ENCODE assay signal across 18 mouse cellular contexts in genomic region chr10:3914104-3914503, GRCm38 (mm10).
"Had no signal": no experiment of that assay in that cellular context is flagged by ENCODE, and none has a peak within 500 bp of the region (broad histone marks: within the 10 kb centered on the region; RNA-seq: fewer than 3 reads in every experiment).

No protein-coding gene starts in this region.

- H3K27me3 ChIP-seq: midbrain, embryonic 13.5 days had no signal

- H3K36me3 ChIP-seq: midbrain, embryonic 13.5 days had no signal

- H3K4me3 ChIP-seq: layer of hippocampus, adult 2 months; midbrain, embryonic 13.5 days had no signal

- H3K27ac ChIP-seq: kidney, postnatal 0 days; layer of hippocampus, adult 2 months; liver, embryonic 14.5 days; macrophage; midbrain, embryonic 13.5 days; stomach, postnatal 0 days had no signal

- ATAC-seq: lung, postnatal 0 days; midbrain, embryonic 13.5 days; midbrain, embryonic 16.5 days had no signal

- H3K9me3 ChIP-seq: midbrain, embryonic 13.5 days had no signal

- H3K9ac ChIP-seq: liver, embryonic 14.5 days; lung, embryonic 14.5 days; midbrain, embryonic 13.5 days had no signal

- H3K4me1 ChIP-seq: midbrain, embryonic 13.5 days had no signal

- DNase-seq: kidney, adult 8-10 months; kidney, postnatal 25 days; layer of hippocampus, adult 9-11 months; lung, embryonic 14.5 days; right cerebral cortex, adult 18-20 months; right cerebral cortex, postnatal 14 days; right cerebral cortex, postnatal 4 days; thymus, adult 2 months; thymus, postnatal 14 days; thymus, postnatal 4 days had no signal

- H3K4me2 ChIP-seq: lung, embryonic 14.5 days; midbrain, embryonic 13.5 days had no signal
